Mouse (Mus musculus) kidney, adult 11 months (tissue): ENCODE data around the gene Lhx2.
A peak's percentile ranks its signal among the peaks of the same experiment; 100 is the strongest.

Experiments
- DNase-seq: peaks from one replicate; pipeline ENCODE4 v3.0.0; 2022

Gene Lhx2

DNA sequence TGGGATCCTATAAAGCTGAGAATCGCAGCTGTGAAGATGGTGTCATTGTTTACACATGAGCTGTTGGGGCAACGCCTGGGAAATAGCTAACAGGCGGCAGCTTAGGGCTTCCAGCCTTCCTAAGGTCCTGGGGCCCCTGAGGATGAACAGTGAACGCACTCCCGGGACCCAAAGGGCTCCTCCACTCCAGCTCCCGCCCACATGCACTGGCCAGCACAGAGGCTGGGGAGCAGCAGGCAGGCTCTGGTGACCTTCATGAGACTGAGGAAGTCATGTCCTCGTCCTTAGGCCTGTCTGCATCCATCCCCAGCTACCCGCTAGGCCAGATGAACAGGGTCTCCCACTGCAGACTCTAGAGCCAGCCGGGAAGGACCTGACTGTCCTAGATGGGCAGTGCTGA is 27.9 kb downstream of the Lhx2 start:
- DNase-seq = no peak

DNA sequence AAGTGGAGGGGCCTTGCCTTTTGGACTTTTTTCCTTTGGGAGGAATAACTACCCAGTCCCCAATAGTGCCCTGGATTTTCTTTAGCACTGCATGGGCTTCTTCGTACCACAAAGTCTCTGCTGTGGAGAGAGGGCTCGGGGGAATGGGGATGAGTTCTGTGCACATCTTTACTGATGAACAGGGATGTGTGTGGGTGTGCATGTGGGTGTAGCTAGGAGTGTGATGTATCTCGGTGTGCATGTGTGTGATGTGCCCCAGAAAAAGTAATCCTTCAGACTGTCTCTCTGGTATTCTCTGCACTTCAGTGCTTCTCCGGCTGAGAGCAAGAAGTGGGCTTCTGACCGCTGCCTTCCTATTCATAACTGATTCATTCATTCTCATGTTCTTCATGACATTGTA is 28.8 kb downstream of the Lhx2 start:
- DNase-seq = no peak

- peak; percentile 35 for DNase-seq
Observed at GRCm38 (mm10) chr2:38368746-38369330, 29.8 kb downstream of the Lhx2 start.

DNA sequence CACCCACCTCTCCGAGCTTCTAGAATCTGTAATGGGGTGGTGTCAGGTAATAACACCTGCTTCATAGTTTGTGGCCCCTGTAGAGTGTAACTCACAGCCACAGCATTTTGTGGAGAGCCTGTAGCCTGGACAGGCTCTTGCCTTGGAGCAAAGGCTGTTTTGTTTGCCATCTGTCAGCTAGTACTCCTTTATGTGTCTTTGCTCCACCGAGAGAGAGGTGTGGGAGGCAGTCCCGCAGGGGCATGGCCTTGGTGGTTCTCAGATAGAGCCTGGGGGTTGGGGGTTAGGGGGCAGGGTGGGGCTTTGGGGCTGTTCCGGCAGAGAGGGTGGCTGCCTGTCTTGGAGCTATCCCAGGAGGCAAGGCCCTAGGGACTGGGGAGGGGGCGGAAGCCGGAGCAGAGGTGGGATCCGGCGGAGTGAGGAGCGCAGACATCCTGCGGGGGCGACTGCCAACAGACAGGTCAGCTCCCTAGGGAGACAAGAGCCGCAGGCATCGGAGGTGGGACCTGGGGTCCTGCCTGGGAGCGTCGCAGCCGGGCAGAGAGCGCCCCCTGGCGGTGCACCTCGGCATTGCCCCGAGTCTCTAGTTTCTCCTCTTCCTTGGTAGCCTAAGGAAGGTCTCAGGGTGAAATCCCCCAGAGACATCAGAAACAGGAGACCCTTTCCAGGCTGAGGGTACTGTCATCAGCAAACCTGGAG is 36.7 kb downstream of the Lhx2 start:
- no peak for DNase-seq

DNA sequence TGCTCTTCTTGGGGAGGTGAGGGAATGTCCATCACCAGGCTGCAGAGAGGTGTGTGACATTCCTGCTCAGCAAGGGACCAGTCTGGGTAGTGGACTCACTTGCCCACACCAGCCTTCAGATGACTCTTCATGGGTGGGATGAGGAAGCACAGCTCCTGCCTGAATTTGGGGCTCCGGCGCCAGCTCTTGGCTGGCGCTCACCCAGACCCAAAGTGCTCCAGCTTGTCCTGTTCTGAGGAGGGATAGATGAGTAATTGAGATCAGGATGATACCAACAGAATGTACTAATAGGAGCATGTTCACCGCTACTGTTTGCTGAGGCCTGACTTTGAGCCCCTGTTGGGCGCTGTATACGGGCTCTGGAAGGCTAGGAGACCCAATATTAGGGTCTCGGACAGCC is 38.2 kb downstream of the Lhx2 start:
- DNase-seq = no peak

DNA sequence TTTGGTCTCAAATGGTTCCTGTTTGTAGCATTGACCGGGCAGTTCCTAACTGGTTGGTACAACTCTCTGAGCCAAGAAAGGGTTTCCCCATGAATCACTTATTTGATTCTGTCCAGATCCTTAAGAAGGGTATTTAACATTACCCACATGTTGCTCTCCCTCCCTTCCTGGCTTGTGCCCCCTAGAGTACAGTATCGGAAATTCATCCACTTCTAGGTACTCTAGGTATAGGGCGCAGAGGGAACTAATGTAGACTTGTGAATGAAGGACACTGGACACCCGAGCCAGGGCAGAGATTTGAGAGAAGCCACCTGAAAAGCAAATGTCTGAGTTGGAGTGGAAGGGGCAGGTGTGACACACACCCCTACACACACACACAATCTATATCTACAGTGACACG is 39.3 kb downstream of the Lhx2 start:
- no peak for DNase-seq

DNA sequence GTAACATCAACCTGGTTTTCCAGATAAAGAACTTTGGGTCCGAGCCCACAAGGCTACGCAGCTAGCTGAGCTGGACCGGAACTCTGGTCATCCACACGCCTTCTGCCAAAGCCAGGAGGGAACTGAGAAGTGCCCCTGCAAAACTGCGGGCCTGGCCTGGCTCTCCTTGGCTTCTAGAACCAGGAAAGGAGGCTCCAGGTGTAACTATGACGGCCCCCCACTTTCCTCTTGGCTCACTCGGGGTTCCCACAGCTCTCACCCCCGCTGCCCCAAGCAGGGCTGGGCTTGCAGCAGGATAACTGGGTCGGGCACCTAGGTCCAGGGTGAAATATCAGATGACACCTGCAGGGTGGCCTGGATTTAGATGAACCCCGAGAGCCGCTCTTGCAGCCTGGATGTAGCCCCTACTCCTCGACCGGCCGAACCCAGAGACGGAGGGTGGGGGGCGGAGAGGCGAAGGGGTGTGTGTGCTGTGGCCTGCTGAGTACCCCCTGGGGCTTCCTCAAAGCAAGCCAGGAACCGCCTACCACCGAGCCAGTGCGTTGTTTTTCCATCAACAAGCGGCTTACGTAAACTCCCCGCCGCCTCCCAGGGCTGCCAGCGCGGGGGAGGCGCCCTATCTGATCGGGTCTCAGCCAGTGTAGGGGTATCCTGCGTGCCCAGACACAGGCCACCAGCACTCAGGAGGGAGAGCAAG is 39.9 kb downstream of the Lhx2 start:
- no peak for DNase-seq

DNA sequence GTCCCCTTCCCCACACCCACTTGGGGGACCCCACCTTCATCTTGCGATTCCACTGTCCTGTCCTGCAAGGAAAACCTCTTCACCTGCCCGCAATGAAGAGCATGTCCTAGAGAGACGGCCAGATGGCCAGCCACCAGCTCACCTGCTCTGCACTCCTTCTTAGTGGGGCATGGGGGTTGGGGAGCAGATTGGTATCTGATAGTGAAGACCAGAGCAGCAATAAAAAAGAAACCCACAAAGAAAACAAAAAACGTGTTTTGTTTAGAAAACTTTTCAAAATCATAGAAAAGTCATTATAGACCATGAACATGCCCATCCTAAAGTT is 40.4 kb downstream of the Lhx2 start:
- DNase-seq = no peak

DNA sequence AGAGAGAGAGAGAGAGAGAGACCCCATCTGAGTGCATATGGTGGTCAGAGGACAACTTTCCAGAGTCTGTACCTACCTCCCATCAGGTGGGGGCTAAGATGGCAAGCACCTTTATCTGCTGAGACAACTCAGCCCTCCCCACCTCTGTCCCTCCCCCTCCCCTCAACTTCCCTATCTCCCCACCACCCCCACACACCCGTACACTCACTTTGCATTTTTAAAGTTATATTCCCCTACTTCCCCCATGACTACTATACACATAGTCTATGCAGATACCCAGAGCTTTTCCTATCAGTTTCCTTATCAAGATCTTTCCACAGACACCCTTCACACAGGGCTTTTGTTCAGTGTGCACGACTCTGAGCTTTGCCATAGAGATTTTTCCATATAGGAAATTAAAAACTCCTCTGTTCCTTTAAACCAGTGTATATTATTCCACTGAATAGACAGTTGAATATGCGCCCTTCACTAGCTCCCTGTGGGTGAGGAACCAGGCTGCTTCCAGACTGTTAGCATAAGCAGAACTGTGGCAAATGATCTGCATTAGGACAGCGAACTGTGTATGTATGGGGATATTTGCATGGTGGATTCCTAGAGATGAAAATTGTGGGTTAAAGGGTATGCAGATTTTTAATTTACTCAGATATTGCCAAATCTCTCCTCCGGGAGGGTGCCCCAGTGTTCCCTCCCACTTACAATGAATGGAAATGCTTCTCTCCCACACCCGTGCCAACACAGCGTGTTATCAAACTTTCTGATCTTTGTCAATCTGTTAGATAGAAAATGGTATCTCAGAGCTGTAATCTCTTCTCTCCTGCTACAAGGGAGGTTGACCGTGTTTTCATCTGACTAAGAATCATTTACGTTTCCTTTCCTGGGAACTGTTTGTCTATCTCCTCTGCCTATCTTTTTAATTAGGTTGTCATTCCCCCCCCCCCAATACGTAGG is 41.3 kb downstream of the Lhx2 start:
- no peak for DNase-seq

GRCm38 (mm10) chr2:38387568-38388262 is 48.6 kb downstream of the Lhx2 start:
- DNase-seq = no peak

GRCm38 (mm10) chr2:38394977-38395868 is 56.1 kb downstream of the Lhx2 start:
- no peak for DNase-seq

DNA sequence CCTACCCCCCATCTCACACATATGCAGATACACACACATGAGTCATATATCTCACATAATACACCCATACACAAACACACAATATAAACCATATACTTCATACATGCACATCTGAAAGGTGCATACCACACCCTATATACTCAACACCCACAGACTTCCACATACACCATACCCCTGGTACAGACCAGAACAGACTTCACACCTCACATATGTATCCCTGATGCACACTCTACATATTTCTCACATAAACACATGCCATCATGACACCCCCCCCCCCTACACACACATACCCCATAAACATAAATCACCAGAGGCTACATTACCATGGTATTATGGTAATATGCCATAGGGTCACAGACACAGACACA is 56.8 kb downstream of the Lhx2 start:
- DNase-seq = no peak

GRCm38 (mm10) chr2:38397306-38397705 is 58.2 kb downstream of the Lhx2 start:
- DNase-seq = no peak

- DNase-seq = no peak
Observed at GRCm38 (mm10) chr2:38397882-38398281, 58.8 kb downstream of the Lhx2 start.

DNA sequence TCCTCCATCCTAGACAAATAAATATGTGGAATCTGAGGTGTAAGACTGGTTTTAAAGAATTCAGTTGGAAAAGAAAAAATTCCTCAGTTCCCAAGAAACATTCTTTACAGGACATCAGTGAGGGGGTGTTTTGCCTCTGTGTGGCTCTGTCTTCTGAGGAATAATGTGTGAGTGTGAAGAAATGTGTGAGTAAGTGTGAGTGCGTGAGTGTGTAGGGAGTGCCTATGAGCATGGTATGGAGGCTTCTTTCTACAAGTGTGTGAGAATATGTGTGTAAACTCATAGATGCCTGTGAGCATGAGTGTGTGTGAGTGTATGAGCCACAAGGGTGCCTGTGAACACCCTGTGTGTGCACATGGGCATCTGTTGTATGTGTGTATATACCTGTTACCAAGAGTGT is 63.5 kb downstream of the Lhx2 start:
- no peak for DNase-seq

DNA sequence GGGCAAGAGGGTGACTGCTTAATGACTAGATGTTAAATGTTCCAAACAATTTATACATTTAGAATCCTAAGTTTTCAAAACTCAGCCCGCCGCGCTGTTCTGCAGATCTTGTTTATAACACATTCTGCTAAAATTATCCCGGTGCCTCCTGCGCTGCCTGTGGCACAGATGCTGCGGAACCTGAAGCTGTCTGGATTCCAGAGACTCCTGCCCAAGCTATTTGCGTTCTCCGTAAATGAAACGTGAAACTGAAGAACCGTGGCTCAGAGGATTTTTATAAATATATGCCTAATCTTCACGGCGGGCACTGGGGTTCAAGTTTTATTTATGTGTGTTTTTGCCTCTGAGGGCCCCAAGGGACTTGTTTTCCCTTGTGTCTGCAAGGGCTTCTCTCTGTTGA is 64.2 kb downstream of the Lhx2 start:
- DNase-seq = no peak

DNA sequence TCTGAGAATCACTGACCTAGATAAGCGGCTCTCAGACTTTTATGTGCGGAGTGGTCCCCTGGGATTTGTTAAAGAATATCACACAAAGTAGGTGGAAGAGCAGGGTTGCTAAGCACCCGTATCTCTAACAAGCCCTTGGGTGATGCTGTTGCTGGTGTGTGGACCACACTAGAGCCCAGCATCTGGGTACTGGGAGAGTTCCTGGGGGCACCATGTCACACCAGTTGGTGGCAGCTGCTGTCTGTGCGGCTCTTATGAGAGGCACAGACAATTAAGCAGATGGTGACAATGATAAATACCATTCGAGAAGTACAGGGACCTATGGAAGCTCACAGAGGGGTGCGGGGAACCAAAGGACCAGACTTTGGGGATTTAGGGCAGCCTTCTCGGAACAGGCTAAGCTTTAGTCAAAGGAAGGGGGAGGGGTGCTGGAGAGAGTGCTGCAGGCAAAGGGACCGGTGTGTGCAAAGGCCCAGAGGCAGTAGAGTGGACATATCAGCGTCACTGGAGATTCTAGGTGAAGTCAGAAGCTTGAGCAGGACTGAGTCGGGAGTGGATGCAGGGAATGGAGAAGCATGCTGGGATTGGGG is 65.0 kb downstream of the Lhx2 start:
- no peak for DNase-seq

- DNase-seq = no peak
Observed at GRCm38 (mm10) chr2:38405356-38405755, 66.3 kb downstream of the Lhx2 start.

- no peak for DNase-seq
Observed at GRCm38 (mm10) chr2:38409309-38409708, 70.2 kb downstream of the Lhx2 start.

DNA sequence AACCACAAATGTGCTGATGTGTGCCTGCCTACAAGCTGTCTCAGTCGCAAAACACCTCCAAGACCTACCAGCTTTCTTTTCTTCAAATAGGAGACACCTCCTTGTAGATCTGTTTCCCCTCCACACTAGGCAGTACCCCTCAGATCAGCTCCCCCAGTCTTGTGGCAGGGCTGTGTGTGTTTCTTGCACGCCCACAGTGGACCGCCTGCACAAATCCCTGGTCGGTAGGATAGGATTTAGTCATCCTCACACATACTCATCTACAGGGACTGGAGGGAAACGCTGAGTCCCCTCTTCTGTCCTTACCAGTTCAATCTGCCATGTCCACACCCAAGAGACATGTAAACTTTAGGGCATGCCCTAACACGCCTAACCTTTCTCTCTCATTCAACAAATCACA is 71.1 kb downstream of the Lhx2 start:
- DNase-seq = no peak

- DNase-seq = no peak
Observed at GRCm38 (mm10) chr2:38412599-38413177, 73.6 kb downstream of the Lhx2 start.
